Mouse (Mus musculus): Measurements from ENCODE around the gene Olfr871.
"Not testable (repeated sequence)": the region's sequence is repeated elsewhere in the genome, so short reads cannot be mapped to it uniquely, and the experiment has no call there.

Gene Olfr871

GRCm38 (mm10) chr9:20211907-20212306 is at the start of gene Olfr871:
TSS of gene Olfr871 (plus strand) at chr9:20212207.
- DNase-seq (ENCODE audit: low spot score in 2 of 2): no peak

DNA sequence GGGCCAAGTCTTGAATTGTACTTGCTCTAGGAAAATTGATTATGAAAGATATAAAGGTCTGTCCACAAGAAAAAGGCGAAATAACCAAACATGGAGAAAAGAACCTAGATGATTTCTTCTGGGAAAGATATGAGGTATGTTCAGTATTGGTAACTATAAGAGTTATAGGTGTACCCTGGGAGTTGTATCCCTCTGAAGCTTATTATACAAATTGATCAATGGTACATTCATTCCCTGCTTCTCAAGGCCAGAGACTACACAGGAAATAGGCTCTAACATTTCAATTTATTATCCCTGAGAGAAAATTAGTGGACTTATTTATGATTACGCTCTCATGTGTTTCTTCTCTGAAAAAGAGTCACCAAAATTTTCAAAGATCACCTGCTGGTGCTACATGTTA is 38.0 kb upstream of the Olfr871 start, which contains the start of gene Olfr870:
Olfr870 (minus strand) TSS at position 101 of the 400 bp plus-strand sequence.
- no peak for DNase-seq (ENCODE audit: low spot score in 2 of 2)

DNA sequence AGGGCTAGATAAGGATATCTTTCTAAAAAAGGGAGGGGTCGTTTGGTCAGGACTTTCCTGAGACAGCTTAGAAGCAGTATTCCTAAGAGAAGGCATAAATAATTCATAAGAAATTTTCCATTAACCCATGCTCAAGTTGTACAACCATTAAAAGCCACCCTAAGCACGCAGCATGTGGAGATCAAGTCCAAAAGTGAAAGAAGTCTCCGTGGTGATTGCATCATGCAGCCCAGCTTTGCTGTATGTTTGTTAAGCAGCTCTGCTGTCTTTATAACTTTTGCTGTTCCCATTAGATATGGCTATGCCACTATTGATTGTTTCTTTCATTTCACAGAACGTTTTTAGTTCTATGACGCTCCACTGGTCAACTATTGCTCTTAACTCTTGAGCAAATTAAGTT is 32.5 kb upstream of the Olfr871 start:
- DNase-seq (ENCODE audit: low spot score in 2 of 2): no peak

DNA sequence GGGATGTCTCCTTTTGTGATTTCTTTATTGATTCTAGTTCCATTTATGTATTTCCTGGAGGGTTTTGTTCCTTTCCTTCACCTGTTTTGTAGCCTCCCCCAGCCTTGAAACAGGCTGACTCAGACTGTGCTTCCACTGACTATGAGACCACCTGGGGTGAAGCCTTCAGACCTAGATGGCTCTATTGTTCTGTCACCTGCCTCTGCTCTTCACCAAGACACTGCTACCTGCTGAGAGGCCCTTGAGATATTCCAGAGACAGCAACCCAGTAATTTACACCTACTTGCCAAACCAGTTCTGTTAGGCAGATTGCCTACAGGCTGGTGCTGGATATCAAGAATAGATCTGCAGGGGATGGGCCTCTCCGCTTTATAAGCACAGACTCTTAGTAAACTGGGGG is 9.9 kb upstream of the Olfr871 start:
- DNase-seq (ENCODE audit: low spot score in 2 of 2): no peak

DNA sequence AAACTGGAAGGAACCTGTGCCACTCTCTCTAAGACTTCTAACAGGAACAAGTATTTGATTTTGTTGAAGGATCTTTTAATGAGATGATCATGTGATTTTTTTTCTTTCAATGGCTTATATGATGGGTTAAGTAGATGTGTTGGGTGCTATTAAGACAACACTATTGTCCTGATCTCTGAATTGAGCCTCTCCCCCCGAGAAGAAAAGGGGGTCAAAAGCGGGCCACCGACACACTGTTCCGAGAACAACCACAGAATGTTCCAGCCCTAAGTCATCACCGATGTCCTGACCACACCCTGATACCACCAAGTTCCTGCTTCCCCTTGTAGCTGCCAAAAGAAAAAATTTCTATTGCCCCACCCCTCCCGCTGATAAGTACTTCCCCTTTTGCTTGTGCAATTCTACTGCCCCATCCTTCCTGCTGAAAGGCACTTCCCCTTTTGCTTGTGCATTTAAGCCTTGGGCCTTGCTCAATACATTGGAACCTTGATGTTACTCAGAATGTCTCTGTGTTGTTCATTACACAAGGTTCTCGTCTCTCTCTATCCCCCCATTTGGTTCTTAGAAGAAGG is 8.5 kb upstream of the Olfr871 start:
- not testable (repeated sequence) for DNase-seq (ENCODE audit: low spot score in 2 of 2)

DNA sequence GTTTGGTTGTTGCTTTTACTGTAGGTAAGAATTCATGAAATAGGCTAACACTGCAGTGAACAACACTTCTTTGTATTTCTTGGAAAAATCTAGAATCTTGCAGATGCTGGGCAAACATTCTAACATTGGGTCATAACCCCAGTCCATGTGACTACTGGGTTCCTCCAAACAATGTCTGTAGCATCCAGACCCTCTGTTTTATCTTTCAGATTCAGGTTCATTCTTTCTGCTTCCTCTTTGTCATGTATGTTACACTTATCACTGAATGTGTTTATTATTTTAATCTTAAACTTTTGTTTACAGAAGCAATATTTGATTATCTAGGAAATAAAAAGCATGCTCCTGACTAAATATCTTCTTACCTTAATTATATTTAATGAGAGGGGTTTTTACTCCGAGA is 1.2 kb upstream of the Olfr871 start:
- DNase-seq (ENCODE audit: low spot score in 2 of 2): no peak

DNA sequence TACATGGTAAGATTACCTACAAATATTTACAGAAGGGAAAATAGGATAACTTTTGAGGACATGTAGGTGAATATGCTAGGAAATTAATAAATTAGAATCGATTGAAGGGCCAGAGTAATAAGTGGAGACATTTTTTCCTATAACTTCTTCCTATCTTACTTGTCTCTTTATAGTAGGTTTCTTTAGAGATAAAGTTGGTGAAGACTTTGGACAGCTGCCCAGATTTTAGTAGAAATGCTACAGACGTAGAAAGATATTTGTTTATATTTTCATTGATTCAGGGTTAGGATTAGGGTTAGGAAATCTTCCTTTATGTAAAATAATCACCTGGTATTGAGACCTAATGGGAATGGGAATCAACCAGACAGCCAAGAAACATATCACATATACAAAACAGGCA is 530 bp upstream of the Olfr871 start:
- no peak for DNase-seq (ENCODE audit: low spot score in 2 of 2)

- no peak for DNase-seq (ENCODE audit: low spot score in 2 of 2)
These were observed 24.8 kb downstream of the Olfr871 start, which contains the start of gene Olfr872 for GRCm38 (mm10) chr9:20236819-20237218. TSS of gene Olfr872 (plus strand) at chr9:20237119.

GRCm38 (mm10) chr9:20237378-20237777 is 25.4 kb downstream of the Olfr871 start:
- no peak for DNase-seq (ENCODE audit: low spot score in 2 of 2)

Data from spleen, postnatal 14 days (tissue).